Mouse (Mus musculus): ENCODE results near the gene Zmynd15. TPM values are rescaled to one million over a fixed set of nuclear protein-coding genes. Genes with fewer than 3 reads are reported as not detected.

The Zmynd15 gene
- total RNA-seq (2012; rRNA removed) (not detected in 2 replicates), polyA plus RNA-seq (2012; ENCODE audit: insufficient read depth in 1 of 2, insufficient read length in 2 of 2, low read depth in 1 of 2, low replicate concordance in 2 of 2, missing spikeins in 1 of 2) (under 1 TPM in 1 of 2 experiments, not detected in 1; 0.14 TPM)

- H3K27me3 ChIP-seq (ENCODE audit: control insufficient read depth in 1 of 2, insufficient read depth in 2 of 2, low read length in 2 of 2): peaks cover 6 to 11% of the 10 kb centered on the region in 2 experiments
- no peak within 1 kb of the TSS for H3K27ac ChIP-seq (ENCODE audit: control insufficient read depth, low read depth, low read length)
- H3K4me1 ChIP-seq (ENCODE audit: control insufficient read depth in 1 of 2, insufficient read depth in 2 of 2, low read length in 2 of 2): peaks cover under 1 to 1% of the 10 kb centered on the region in 2 experiments; a peak in 3 of 4 replicates
- H3K36me3 ChIP-seq (ENCODE audit: control insufficient read depth in 1 of 2, insufficient read depth in 2 of 2, low read length in 2 of 2): peaks cover 0 to 4% of the 10 kb centered on the region in 2 experiments; a peak in 2 of 4 replicates
- no peak within 1 kb of the TSS for H3K4me3 ChIP-seq (ENCODE audit: control insufficient read depth in 1 of 2, insufficient read depth in 1 of 2, low read depth in 2 of 2, low read length in 2 of 2)
- no peak for TF ChIP-seq RAD21 (IDR thresholded peaks at IDR 0.05; ENCODE audit: low read depth, low read length)
- no peak for TF ChIP-seq GABPA (IDR thresholded peaks at IDR 0.05; ENCODE audit: low read depth, low read length)
- TF ChIP-seq GATA1 (IDR thresholded peaks at IDR 0.05; ENCODE audit: low read depth, low read length): no peak
- no peak for TF ChIP-seq CTCF (IDR thresholded peaks at IDR 0.05 in 2 of 3, conservative IDR thresholded peaks at IDR 0.05 in 1 of 3; ENCODE audit: control insufficient read depth in 1 of 3, insufficient read depth in 1 of 3, low read depth in 2 of 3, low read length in 3 of 3, poor library complexity in 1 of 3, severe bottlenecking in 1 of 3)
- no peak for TF ChIP-seq TCF12 (IDR thresholded peaks at IDR 0.05; ENCODE audit: low read depth, low read length)
- TF ChIP-seq MAZ (IDR thresholded peaks at IDR 0.05; ENCODE audit: low read depth, low read length): no peak
- TF ChIP-seq USF2 (IDR thresholded peaks at IDR 0.05; ENCODE audit: borderline replicate concordance in 1 of 2, insufficient read depth in 1 of 2, low read depth in 1 of 2, low read length in 2 of 2): no peak
- no peak for TF ChIP-seq MXI1 (IDR thresholded peaks at IDR 0.05; ENCODE audit: low read depth, low read length)
- TF ChIP-seq MEF2A (IDR thresholded peaks at IDR 0.05; ENCODE audit: extremely low read depth, insufficient replicate concordance, low read depth, low read length, poor library complexity, severe bottlenecking): no peak
- no peak for TF ChIP-seq JUND (IDR thresholded peaks at IDR 0.05; ENCODE audit: low read depth, low read length)
- TF ChIP-seq UBTF (IDR thresholded peaks at IDR 0.05; ENCODE audit: borderline replicate concordance, insufficient read depth, low read depth, low read length): no peak
- TF ChIP-seq SMC3 (IDR thresholded peaks at IDR 0.05; ENCODE audit: low read depth, low read length): no peak
- no peak for TF ChIP-seq POLR2AphosphoS2 (IDR thresholded peaks at IDR 0.05; ENCODE audit: low read length)
- no peak for TF ChIP-seq ETS1 (IDR thresholded peaks at IDR 0.05; ENCODE audit: low read depth, low read length)
- no peak for TF ChIP-seq MYB (IDR thresholded peaks at IDR 0.05; ENCODE audit: low read depth, low read length)
- TF ChIP-seq MAX (IDR thresholded peaks at IDR 0.05; ENCODE audit: low read length): no peak
- no peak for TF ChIP-seq HCFC1 (IDR thresholded peaks at IDR 0.05; ENCODE audit: low read depth, low read length)
- TF ChIP-seq ELF1 (IDR thresholded peaks at IDR 0.05; ENCODE audit: low read depth, low read length): no peak
- TF ChIP-seq ZKSCAN1 (IDR thresholded peaks at IDR 0.05; ENCODE audit: low read depth, low read length): no peak
- H3K9ac ChIP-seq (ENCODE audit: control insufficient read depth, low read depth, low read length, poor library complexity, severe bottlenecking): no peak within 1 kb of the TSS
- DNase-seq (ENCODE audit: low read depth, low spot score): no peak
- H3K79me2 ChIP-seq (ENCODE audit: control insufficient read depth, insufficient read depth, low read length, poor library complexity): no peaks in the 10 kb centered on the region
- no peaks in the 10 kb centered on the region for H3K9me3 ChIP-seq (replicated peaks; ENCODE audit: insufficient read depth, low read length)
Observed at GRCm38 (mm10) chr11:70458688-70459600, at the start of gene Zmynd15. Zmynd15 (plus strand) TSS chr11:70459433.
